Mouse (Mus musculus) embryo, embryonic 10 days (tissue): Measurements from ENCODE around the gene Zbtb26.

Source experiments
- DNase-seq: peaks from one replicate; pipeline ENCODE4 v3.0.0-alpha.2; 2015; ENCODE audit warnings: low spot score

The Zbtb26 gene

GRCm38 (mm10) chr2:37442611-37443591 is at the start of gene Zbtb26, which contains the start of the genes Zbtb6 and Rabgap1:
Zbtb26 (minus strand) TSS chr2:37443135.
Zbtb6 (minus strand) TSS chr2:37443171.
Rabgap1 (plus strand) TSS chr2:37443279.
- peak; percentile 98 for DNase-seq

- DNase-seq, result no peak
Measured at GRCm38 (mm10) chr2:37488956-37489355, 46.0 kb upstream of the Zbtb26 start.

- DNase-seq, result no peak
Measured at GRCm38 (mm10) chr2:37486408-37486807, 43.5 kb upstream of the Zbtb26 start.

- DNase-seq, result no peak
Measured at GRCm38 (mm10) chr2:37485370-37485769, 42.4 kb upstream of the Zbtb26 start.

GRCm38 (mm10) chr2:37484165-37484564 is 41.2 kb upstream of the Zbtb26 start:
- no peak for DNase-seq

GRCm38 (mm10) chr2:37480039-37480438 is 37.1 kb upstream of the Zbtb26 start:
- no peak for DNase-seq

GRCm38 (mm10) chr2:37479559-37479958 is 36.6 kb upstream of the Zbtb26 start:
- DNase-seq, result no peak

- DNase-seq, result no peak
Measured at GRCm38 (mm10) chr2:37466266-37466665, 23.3 kb upstream of the Zbtb26 start.

- DNase-seq, result no peak
Measured at GRCm38 (mm10) chr2:37460707-37461106, 17.8 kb upstream of the Zbtb26 start.

GRCm38 (mm10) chr2:37452376-37452760 is 9.4 kb upstream of the Zbtb26 start:
- no peak for DNase-seq

GRCm38 (mm10) chr2:37451667-37452375 is 8.9 kb upstream of the Zbtb26 start:
- DNase-seq, result peak; percentile 95

- DNase-seq, result peak; percentile 39
Measured at GRCm38 (mm10) chr2:37431609-37432008, 11.3 kb downstream of the Zbtb26 start.

GRCm38 (mm10) chr2:37430593-37431464 is 12.1 kb downstream of the Zbtb26 start:
- DNase-seq, result peak; percentile 91

- DNase-seq, result no peak
Measured at GRCm38 (mm10) chr2:37423671-37424070, 19.3 kb downstream of the Zbtb26 start.

GRCm38 (mm10) chr2:37422306-37423304 is 20.3 kb downstream of the Zbtb26 start, which contains the start of gene Rc3h2:
Rc3h2 (minus strand) TSS chr2:37422903.
- peak; percentile 98 for DNase-seq

- no peak for DNase-seq
Measured at GRCm38 (mm10) chr2:37421903-37422302, 21.0 kb downstream of the Zbtb26 start.

- no peak for DNase-seq
Measured at GRCm38 (mm10) chr2:37395539-37395938, 47.4 kb downstream of the Zbtb26 start.

GRCm38 (mm10) chr2:37382921-37383320 is 60.0 kb downstream of the Zbtb26 start:
- no peak for DNase-seq
